Mouse (Mus musculus): Measurements from ENCODE around the gene Ankrd44.

DNA sequence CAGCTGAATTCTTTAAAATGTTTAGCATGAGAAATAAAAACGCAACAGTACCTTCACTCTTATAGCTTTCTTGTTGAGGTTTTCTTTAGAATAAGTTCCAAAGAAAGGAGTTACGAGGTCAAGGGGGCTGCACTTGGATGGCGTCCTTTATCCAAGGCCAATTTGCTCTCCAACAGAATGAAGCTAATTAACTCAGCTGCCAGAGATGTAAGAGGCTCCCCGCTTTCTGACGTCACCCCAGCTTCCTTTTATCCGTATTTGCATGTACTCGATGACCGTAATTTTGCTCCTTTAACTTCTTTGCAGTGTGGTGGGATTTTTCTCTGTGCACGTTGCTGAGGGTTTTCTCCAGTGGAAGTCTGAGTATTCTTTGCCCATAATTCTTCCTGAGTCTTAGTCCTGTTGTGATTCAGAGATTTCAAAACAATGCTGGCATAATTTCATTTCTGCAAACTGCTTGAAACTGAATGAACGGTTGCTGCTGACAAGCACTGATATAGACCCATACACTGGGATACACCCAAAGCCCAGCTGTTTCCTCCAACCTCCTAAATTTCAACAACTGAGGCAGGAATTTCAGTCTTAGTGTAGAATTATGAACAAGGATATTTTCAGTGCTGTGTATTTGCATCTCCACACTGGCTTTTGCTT, 48.6 kb downstream of the Ankrd44 start:
- no peak for TF ChIP-seq CTCF (IDR thresholded peaks at IDR 0.05; ENCODE audit: control insufficient read depth, insufficient read depth, insufficient read length)
- TF ChIP-seq MYOG (IDR thresholded peaks at IDR 0.05; ENCODE audit: control insufficient read depth, extremely low read depth, insufficient read length), result no peak
- TF ChIP-seq USF1 (IDR thresholded peaks at IDR 0.05; ENCODE audit: low read depth), result no peak
